Mouse (Mus musculus) ovary, postnatal 36 days (tissue): ENCODE measurements at regions not wholly inside any gene's neighbourhood (a gene's known extent, or its start where the extent isn't known, plus 50 kb on each side); places are given as distances from the start of the nearest gene placed in this dataset.

ENCODE experiments used
- DNase-seq: peaks from one replicate; pipeline ENCODE4 v3.0.0; 2022; ENCODE audit warnings: low spot score, mixed read lengths

- DNase-seq = no peak
Observed at GRCm38 (mm10) chr7:129818833-129819232, 227.2 kb downstream of the Wdr11 start.

- no peak for DNase-seq
Observed at GRCm38 (mm10) chr7:129819651-129820050, 228.0 kb downstream of the Wdr11 start.

- DNase-seq = no peak
Observed at GRCm38 (mm10) chr7:129828970-129829369, 237.3 kb downstream of the Wdr11 start.

- DNase-seq = no peak
Observed at GRCm38 (mm10) chr7:129832830-129833229, 241.2 kb downstream of the Wdr11 start.

- DNase-seq = no peak
Observed at GRCm38 (mm10) chr7:129842303-129843122, 250.8 kb downstream of the Wdr11 start.

GRCm38 (mm10) chr7:129847136-129847535 lies 255.5 kb downstream of the Wdr11 start:
- no peak for DNase-seq

GRCm38 (mm10) chr7:129853596-129853995 lies 261.9 kb downstream of the Wdr11 start:
- no peak for DNase-seq

- no peak for DNase-seq
Observed at GRCm38 (mm10) chr7:129854942-129855341, 263.3 kb downstream of the Wdr11 start.

GRCm38 (mm10) chr7:129862966-129863365 lies 271.3 kb downstream of the Wdr11 start:
- DNase-seq = no peak

- no peak for DNase-seq
Observed at GRCm38 (mm10) chr7:129865536-129865935, 273.9 kb downstream of the Wdr11 start.

- DNase-seq = no peak
Observed at GRCm38 (mm10) chr7:129872208-129872790, 280.6 kb downstream of the Wdr11 start.

- DNase-seq = no peak
Observed at GRCm38 (mm10) chr7:129876202-129876851, 284.7 kb downstream of the Wdr11 start.

GRCm38 (mm10) chr7:129876852-129877223 lies 285.2 kb downstream of the Wdr11 start:
- DNase-seq = no peak

- DNase-seq = no peak
Observed at GRCm38 (mm10) chr7:129896291-129896690, 304.6 kb downstream of the Wdr11 start.

GRCm38 (mm10) chr7:129897511-129897910 lies 305.8 kb downstream of the Wdr11 start:
- DNase-seq = no peak

GRCm38 (mm10) chr7:129902256-129902655 lies 310.6 kb downstream of the Wdr11 start:
- peak; percentile 13 for DNase-seq

GRCm38 (mm10) chr7:129903126-129903525 lies 311.5 kb downstream of the Wdr11 start:
- no peak for DNase-seq

GRCm38 (mm10) chr7:129906131-129906530 lies 314.5 kb downstream of the Wdr11 start:
- no peak for DNase-seq

GRCm38 (mm10) chr7:129908826-129909225 lies 317.2 kb downstream of the Wdr11 start:
- DNase-seq = no peak

- no peak for DNase-seq
Observed at GRCm38 (mm10) chr7:129909730-129910129, 318.1 kb downstream of the Wdr11 start.

- DNase-seq = no peak
Observed at GRCm38 (mm10) chr7:129910826-129911225, 319.2 kb downstream of the Wdr11 start.

GRCm38 (mm10) chr7:129914871-129915270 lies 323.2 kb downstream of the Wdr11 start:
- no peak for DNase-seq
